Mouse (Mus musculus) hindbrain, postnatal 0 days (tissue): ENCODE measurements around the gene Wdr35. TPM values are rescaled to one million over a fixed set of nuclear protein-coding genes. Genes with fewer than 3 reads are reported as not detected.

Experiments
- ATAC-seq: fragments of 200-750 bp; cut with Nextera tagmentation; 2 replicates; pipeline ENCODE4 v1.8.0; 2017; ENCODE audit warnings: mild to moderate bottlenecking, moderate TSS enrichment, moderate library complexity
- DNase-seq: peaks from one replicate; pipeline ENCODE4 v3.0.0-alpha.2; 2015; ENCODE audit warnings: low spot score
- H3K27ac ChIP-seq: fragments of 300-500 bp; sonication (generic); 2 replicates; pipeline ENCODE4 v1.5.1; 2014; ENCODE audit warnings: mild to moderate bottlenecking
- H3K27me3 ChIP-seq: fragments of 300-500 bp; sonication (generic); 2 replicates; pipeline ENCODE4 v1.6.1; 2014; ENCODE audit warnings: low read length, mixed read lengths; ENCODE audit not compliant: insufficient read depth
- H3K36me3 ChIP-seq: fragments of 300-500 bp; sonication (generic); 2 replicates; pipeline ENCODE4 v1.6.1; 2014; ENCODE audit warnings: low read length, mixed read lengths; ENCODE audit not compliant: insufficient read depth
- H3K4me1 ChIP-seq: fragments of 300-500 bp; sonication (generic); 2 replicates; pipeline ENCODE4 v1.6.1; 2014; ENCODE audit warnings: antibody characterized with exemption, low read length, mixed read lengths; ENCODE audit not compliant: insufficient read depth
- H3K4me2 ChIP-seq: fragments of 300-500 bp; sonication (generic); 2 replicates; pipeline ENCODE4 v1.6.1; 2014; ENCODE audit warnings: low read depth, mild to moderate bottlenecking, low read length, moderate library complexity, mixed read lengths
- H3K4me3 ChIP-seq: fragments of 300-500 bp; sonication (generic); 2 replicates; pipeline ENCODE4 v1.5.1; 2014; ENCODE audit warnings: low read length
- H3K9ac ChIP-seq: fragments of 300-500 bp; sonication (generic); replicated peaks from 2 replicates; pipeline ENCODE4 v1.6.1; 2014; ENCODE audit warnings: mild to moderate bottlenecking, low read length, moderate library complexity, mixed read lengths
- H3K9me3 ChIP-seq: fragments of 300-500 bp; sonication (generic); 2 replicates; pipeline ENCODE4 v1.6.1; 2016; ENCODE audit warnings: low read length, mixed read lengths
- CTCF ChIP-seq: IDR thresholded peaks from 2 replicates; pipeline ENCODE4 v1.5.1; 2016; ENCODE audit warnings: antibody characterized with exemption, control low read depth, low read depth
- WGBS: fragments of 180-500 bp; shearing (Covaris S2); extraction: QIAGEN DNeasy Blood & Tissue Kit; methylation state at CpG from one replicate; pipeline ENCODE4 v1.1.7; 2014; 5-methylcytosine and 5-hydroxymethylcytosine counted together
- polyA plus RNA-seq: library from polyadenylated mRNA; unstranded; fragments of >200 nt; fragmentation: Nextera tagmentation; extraction: Ambion mirVana; gene quantifications from 2 replicates; pipeline ENCODE4 v1.2.1, GENCODE M21; 2015
- total RNA-seq: library from RNA; depleted of rRNA; stranded (reverse); fragments of >200 nt; gene quantifications from 2 replicates; pipeline ENCODE4 v1.2.3, GENCODE M21; 2014

Wdr35 gene
- total and polyA plus RNA-seq, 2 experiments from 2014 or later, result 13.2 to 20.3 TPM

DNA sequence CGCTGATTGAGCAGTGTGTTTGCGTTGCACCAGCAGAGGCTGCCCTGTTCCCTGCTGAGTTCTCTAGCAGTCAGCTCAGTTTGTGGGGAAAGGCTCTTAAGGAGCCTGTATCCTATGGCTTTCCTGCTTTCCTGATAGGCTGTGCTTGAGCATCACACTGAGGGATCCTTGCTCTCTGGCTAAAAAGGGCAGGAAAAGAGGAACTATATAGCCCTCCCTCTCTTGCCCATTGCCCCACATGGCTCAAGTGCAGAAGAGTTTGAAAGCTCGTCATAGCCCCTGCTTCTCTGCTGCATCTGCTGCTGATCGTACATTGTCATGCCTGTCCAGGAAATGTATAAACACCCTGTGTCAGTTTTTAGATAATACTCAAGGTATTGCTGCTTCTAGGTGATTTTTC, 33.5 kb downstream of the Wdr35 start:
- 60% methylated on average over 4 of the region's 4 CpGs for WGBS
- no peak for ATAC-seq

DNA sequence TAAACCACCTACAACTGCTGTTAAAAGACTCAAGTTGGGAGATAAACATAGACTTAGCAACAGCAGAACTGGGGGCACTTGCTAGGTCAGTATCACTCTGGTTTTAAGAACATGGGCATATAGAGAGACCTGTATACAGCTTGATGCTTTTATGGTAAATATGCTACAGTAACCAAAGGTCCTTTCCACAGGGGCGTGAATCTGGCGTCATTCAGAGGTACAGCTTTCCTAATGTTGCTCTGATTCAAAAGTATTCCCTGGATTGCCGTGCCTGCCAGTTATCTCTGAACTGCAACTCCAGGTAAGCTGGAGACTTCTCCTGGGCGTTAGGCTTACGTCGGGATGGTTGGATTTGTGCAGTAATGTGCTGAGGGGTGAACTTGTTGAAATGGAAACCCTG, 34.1 kb downstream of the Wdr35 start:
- no peak for ATAC-seq
- Histone ChIP-seq H3K27ac (no peak overlapping the region), H3K9me3 (no peaks in the 10 kb centered on the region), H3K4me2 (no peak overlapping the region), H3K9ac (no peak overlapping the region), H3K4me1 (no peaks in the 10 kb centered on the region), H3K27me3 (no peaks in the 10 kb centered on the region), H3K4me3 (no peak overlapping the region), H3K36me3 (peaks cover 5% of the 10 kb centered on the region)
- DNase-seq, result no peak
- 95% methylated on average over 6 of the region's 6 CpGs for WGBS
- TF ChIP-seq CTCF, result no peak

More for the DNA sequence above, 33.5 kb downstream of the Wdr35 start:
- no peaks in the 10 kb centered on the region for H3K36me3 ChIP-seq
- DNase-seq, result no peak
- H3K27ac ChIP-seq, result no peak overlapping the region
- H3K4me2 ChIP-seq, result no peak overlapping the region
- H3K4me3 ChIP-seq, result no peak overlapping the region
- no peaks in the 10 kb centered on the region for H3K9me3 ChIP-seq
- H3K9ac ChIP-seq, result no peak overlapping the region
- TF ChIP-seq CTCF, result no peak
- H3K27me3 ChIP-seq, result no peaks in the 10 kb centered on the region
- no peaks in the 10 kb centered on the region for H3K4me1 ChIP-seq

DNA sequence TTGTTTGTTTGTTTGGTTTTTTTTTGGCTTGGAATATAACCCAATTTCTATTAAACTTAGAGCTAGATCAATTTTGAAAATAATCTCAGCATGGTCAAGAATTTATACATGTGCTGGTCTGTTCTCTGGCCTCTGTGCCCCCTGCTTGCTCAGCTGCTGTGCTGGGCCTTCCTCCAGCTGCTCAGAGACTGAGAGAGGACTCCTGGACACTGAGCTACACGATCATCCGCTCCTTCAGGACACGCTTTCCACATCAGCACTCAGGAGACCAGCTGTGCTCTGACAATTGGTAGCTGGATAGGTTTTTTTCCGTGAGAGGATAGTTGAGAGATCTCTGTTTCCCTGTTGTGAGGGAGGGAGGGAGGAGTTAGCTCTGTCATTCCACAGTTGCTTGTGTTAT, 36.6 kb downstream of the Wdr35 start:
- no peak for ATAC-seq
- Histone ChIP-seq H3K27me3 (no peaks in the 10 kb centered on the region), H3K4me2 (no peak overlapping the region), H3K27ac (no peak overlapping the region), H3K4me1 (no peaks in the 10 kb centered on the region), H3K9me3 (no peaks in the 10 kb centered on the region), H3K9ac (no peak overlapping the region), H3K36me3 (peaks cover 8% of the 10 kb centered on the region), H3K4me3 (no peak overlapping the region)
- TF ChIP-seq CTCF, result no peak
- no peak for DNase-seq
- 66% methylated on average over 4 of the region's 4 CpGs for WGBS

DNA sequence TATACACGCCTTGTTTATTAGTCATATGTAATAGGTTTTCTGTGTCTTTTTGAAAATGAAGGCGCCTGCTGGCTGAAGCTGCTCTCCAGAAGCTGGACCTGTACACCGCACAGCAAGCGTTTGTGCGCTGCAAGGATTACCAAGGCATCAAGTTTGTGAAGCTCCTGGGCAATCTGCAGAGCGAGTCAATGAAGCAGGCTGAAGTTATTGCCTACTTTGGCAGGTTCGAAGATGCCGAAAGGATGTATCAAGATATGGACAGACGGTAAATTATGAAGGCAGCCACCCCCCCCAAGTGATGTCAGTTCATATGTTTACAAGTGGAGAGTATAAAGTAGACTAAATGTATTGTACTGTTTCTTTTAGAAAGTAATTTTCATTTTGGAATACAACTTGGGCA, 42.7 kb downstream of the Wdr35 start:
- H3K4me3 ChIP-seq, result no peak overlapping the region
- no peak overlapping the region for H3K9ac ChIP-seq
- H3K4me1 ChIP-seq, result no peaks in the 10 kb centered on the region
- TF ChIP-seq CTCF, result no peak
- 95% methylated on average over 9 of the region's 9 CpGs for WGBS
- no peaks in the 10 kb centered on the region for H3K9me3 ChIP-seq
- H3K27me3 ChIP-seq, result no peaks in the 10 kb centered on the region
- ATAC-seq, result no peak
- no peak for DNase-seq
- H3K36me3 ChIP-seq, result peaks cover 24% of the 10 kb centered on the region
- no peak overlapping the region for H3K27ac ChIP-seq
- H3K4me2 ChIP-seq, result no peak overlapping the region

DNA sequence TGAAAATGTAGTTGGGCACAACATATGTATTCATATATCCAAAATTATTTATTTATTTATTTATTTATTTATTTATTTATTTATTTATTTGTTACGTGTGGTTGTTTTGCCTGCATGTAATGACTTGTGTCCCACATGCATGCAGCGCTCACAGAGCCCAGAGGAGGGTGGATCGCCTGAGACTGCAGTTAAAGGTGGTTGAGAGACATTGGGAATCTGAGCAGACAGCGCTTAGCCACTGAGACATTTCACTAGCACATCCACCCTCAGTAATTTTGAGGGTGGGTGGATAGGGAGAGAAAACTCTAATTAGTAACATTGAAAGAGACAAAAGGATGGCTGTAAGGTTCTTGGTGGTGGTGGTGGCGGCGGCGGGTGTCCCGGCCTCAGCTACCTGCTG, 46.7 kb downstream of the Wdr35 start:
- DNase-seq, result no peak
- 90% methylated on average over 8 of the region's 8 CpGs for WGBS

DNA sequence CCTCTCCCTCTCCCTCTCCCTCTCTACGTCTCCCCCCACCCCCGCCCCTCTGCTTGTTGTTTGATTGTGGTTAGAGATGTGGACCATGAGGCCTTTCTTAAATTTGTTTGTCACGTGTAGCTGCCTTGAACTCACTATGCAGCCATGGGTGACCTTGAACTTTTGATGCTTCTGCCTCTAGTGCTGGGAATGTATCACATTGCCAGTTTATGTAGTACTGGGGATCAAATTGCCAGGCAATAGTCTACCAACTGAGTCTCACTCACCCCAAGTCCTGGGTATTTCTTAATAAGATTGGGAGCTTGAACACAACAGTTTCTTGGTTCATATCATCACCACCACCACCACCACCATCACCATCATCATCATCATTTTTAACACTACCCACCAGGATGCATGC, 47.3 kb downstream of the Wdr35 start:
- Histone ChIP-seq H3K36me3 (peaks cover 24% of the 10 kb centered on the region; the same call in 1 of the 2 replicates), H3K4me3 (no peak overlapping the region), H3K9me3 (no peaks in the 10 kb centered on the region), H3K4me1 (no peaks in the 10 kb centered on the region), H3K27me3 (no peaks in the 10 kb centered on the region), H3K9ac (no peak overlapping the region), H3K4me2 (no peak overlapping the region), H3K27ac (no peak overlapping the region)
- 73% methylated on average over 3 of the region's 3 CpGs for WGBS
- no peak for ATAC-seq
- no peak for DNase-seq
- TF ChIP-seq CTCF, result no peak

More for the DNA sequence above, 46.7 kb downstream of the Wdr35 start:
- no peaks in the 10 kb centered on the region for H3K9me3 ChIP-seq
- H3K27me3 ChIP-seq, result no peaks in the 10 kb centered on the region
- H3K36me3 ChIP-seq, result peaks cover 26% of the 10 kb centered on the region; the same call in 1 of the 2 replicates
- no peak overlapping the region for H3K27ac ChIP-seq
- no peak overlapping the region for H3K9ac ChIP-seq
- H3K4me3 ChIP-seq, result no peak overlapping the region
- no peaks in the 10 kb centered on the region for H3K4me1 ChIP-seq
- no peak for ATAC-seq
- no peak overlapping the region for H3K4me2 ChIP-seq
- no peak for TF ChIP-seq CTCF

DNA sequence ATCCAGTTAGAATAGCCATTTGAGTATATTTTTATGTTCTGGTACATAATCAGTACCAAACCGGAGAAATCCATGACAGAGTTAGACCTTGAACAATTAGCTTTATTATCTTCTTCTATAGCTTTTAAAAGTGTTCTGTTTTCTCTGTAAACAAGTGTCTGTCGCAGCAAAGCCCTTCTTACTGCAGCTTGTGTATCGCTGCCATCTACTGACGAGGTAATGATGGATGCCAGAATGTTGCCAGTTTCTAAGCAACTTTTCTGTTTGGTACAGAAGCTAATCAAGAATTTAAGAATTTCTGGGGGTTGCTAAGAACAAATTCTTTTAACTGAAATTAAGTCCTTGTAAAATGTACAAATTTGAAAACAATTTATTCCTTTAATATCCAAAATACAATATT, 49.3 kb downstream of the Wdr35 start:
- 66% methylated on average over 4 of the region's 4 CpGs for WGBS
- H3K36me3 ChIP-seq, result peaks cover 17% of the 10 kb centered on the region; the same call in 1 of the 2 replicates
- no peaks in the 10 kb centered on the region for H3K9me3 ChIP-seq
- H3K27ac ChIP-seq, result no peak overlapping the region
- peak; percentile 38 for TF ChIP-seq CTCF
- no peak overlapping the region for H3K4me2 ChIP-seq
- H3K9ac ChIP-seq, result no peak overlapping the region
- ATAC-seq (no peak), DNase-seq (peak; percentile 17)
- H3K4me3 ChIP-seq, result no peak overlapping the region
- no peaks in the 10 kb centered on the region for H3K4me1 ChIP-seq
- H3K27me3 ChIP-seq, result no peaks in the 10 kb centered on the region
